Mouse (Mus musculus) liver, embryonic 14.5 days (tissue): ENCODE data around the gene Arfgef3.
A peak's percentile ranks its signal among the peaks of the same experiment; 100 is the strongest.

Source experiments
- CTCF ChIP-seq: IDR thresholded peaks from 2 replicates; pipeline ENCODE4 v1.5.1; 2016; ENCODE audit warnings: antibody characterized with exemption, low read depth, control low read depth
- EP300 ChIP-seq: IDR thresholded peaks from 2 replicates; pipeline ENCODE4 v1.6.1; 2016; ENCODE audit warnings: antibody characterized with exemption, low read depth

DNA sequence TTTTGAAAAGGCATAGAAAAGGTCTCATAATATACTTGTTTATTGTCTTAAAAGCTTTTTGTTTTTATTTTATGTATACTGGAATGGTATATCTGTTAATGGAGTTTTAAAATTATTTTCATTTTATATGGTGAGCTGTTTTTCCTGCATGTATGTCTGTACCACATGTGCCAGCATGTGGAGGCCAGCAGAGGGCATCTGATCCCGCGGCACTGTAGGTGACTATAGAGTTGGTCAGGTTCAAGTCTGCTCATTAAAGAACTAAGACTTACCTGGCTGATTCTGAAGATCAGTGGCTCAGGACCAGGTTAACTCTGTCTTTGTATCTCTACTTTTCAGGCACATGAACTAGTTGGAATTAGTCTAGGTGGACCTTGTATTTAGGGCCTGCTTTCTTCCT is 171.2 kb downstream of the Arfgef3 start:
- TF ChIP-seq CTCF (peak; percentile 40), EP300 (no peak)
